Mouse (Mus musculus) left cerebral cortex, adult 11 months (tissue): Measurements from ENCODE around the gene Ddo.

Source experiments
- DNase-seq: peaks from one replicate; pipeline ENCODE4 v3.0.0; 2022; ENCODE audit warnings: low spot score

Ddo gene

GRCm38 (mm10) chr10:40716713-40717112, 86.9 kb downstream of the Ddo start:
- DNase-seq, result peak; percentile 43

- DNase-seq, result no peak
These were observed 88.6 kb downstream of the Ddo start for GRCm38 (mm10) chr10:40718362-40718761.

GRCm38 (mm10) chr10:40719062-40719461, 89.3 kb downstream of the Ddo start:
- no peak for DNase-seq

- no peak for DNase-seq
These were observed 91.1 kb downstream of the Ddo start for GRCm38 (mm10) chr10:40720883-40721282.

- no peak for DNase-seq
These were observed 94.5 kb downstream of the Ddo start for GRCm38 (mm10) chr10:40724342-40724741.

- DNase-seq, result no peak
These were observed 95.3 kb downstream of the Ddo start for GRCm38 (mm10) chr10:40725066-40725465.

GRCm38 (mm10) chr10:40725471-40725870, 95.7 kb downstream of the Ddo start:
- no peak for DNase-seq

GRCm38 (mm10) chr10:40726288-40726902, 96.6 kb downstream of the Ddo start:
- DNase-seq, result no peak

- no peak for DNase-seq
These were observed 97.2 kb downstream of the Ddo start for GRCm38 (mm10) chr10:40726989-40727388.

GRCm38 (mm10) chr10:40730200-40730599, 100.4 kb downstream of the Ddo start:
- no peak for DNase-seq
